Mouse (Mus musculus): ENCODE measurements around the gene Kremen2. TPM values are rescaled to one million over a fixed set of nuclear protein-coding genes. Genes with fewer than 3 reads are reported as not detected.

Gene Kremen2
- total RNA-seq, 2 experiments from 2014 or later = not detected

DNA sequence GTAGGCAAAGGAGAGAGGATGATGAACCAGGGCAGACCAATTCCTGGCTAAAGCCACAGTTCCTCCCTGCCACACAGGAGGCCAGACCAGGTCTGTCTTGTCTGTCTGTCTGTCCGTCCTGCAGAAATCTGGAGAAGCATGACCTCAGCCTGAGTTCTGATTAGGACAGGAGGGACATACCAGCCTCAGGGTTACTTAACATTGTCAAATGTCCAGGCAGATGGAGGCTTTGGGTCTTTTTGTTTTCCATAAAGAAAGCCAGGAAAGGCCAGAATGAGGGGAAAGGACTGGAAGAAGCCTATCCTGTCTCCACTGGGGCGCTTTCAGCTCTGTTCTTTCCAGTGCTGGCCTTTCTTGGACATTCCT lies 6.8 kb downstream of the Kremen2 start:
- ATAC-seq (ENCODE audit: poor library complexity, severe bottlenecking) = no peak

DNA sequence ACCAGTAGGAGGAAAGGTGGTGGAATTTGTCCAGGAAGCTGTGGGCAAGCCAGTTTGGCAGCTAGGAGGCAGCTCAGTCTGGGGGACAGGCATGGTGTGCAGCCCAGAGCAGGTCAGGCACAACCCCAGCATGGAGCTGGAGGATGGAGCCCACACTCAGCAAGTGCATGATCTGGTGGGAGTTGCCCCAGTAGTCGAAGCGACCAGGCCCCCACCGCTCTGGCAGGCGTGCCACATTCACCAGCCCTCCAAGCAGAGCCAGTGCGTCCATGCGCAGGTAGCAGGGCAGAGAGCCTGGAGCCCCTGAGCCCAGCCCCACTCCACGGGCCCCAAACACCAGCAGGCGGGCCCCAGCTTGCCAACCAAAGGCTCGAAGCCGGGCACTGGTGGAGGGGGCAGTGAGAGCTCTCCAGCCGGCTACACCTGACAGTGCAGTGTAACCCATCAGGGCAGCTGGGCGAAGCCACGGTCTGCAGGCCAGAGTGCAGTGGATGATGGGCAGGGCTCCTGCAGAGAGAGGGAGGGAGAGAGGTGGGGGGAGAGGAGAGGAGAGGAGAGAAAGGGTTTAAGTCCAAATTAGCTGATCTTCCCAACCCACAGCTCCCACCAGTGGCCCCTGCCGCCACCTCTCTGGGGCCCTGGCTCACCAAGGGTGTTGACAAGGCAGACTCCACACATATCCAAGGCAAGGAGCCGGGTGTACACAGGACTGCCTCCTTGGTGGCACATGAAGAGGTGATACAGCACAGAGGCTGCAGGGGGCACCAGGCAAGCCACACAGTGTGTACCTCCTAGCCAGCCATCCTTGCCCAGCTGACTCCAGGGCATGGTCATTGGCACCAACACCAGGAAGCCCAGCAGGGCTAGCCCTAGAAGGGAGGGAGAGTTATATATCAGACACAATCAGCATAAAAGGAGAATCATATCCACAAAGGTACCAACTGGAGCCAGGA lies 7.9 kb downstream of the Kremen2 start:
- ATAC-seq (ENCODE audit: poor library complexity, severe bottlenecking) = no peak

DNA sequence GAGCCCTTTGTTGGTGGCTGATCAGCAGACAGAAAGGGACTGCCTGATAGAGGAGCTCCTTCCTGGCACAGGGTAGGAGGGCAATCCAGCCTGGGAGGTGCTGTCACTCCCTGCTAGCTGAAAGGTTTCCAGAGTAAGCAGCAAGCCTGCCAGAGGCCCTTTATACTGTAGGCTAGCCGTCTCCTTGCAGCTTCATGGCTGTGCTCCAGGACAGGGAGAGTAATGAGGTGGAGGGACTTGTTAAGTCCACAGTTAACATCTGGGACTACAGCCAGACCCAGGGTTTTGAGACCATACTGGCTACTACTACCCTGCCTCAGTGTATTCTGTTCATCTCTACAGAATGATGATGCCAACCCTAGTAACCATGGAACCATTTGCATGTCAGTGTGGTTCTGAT lies 11.3 kb downstream of the Kremen2 start:
- ATAC-seq (ENCODE audit: poor library complexity, severe bottlenecking) = no peak

DNA sequence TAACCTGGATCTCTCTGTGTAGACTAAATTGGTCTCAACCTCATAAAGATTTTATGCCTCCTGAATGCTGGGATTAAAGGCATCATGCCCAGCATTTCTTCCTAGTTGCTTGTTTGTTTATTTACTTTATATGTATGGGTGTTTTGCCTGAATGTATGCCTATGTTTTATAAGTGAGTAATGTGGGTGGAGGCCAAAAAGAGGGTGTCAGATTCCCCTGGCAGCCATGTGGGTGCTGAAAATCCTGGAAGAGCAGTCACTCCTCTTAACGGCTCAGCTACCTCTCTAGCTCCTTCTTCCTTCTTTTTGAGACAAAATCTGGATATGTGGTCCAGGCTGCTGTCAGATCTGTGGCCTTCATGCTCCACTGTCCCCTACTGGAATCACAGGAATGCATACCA lies 15.2 kb downstream of the Kremen2 start:
- no peak for ATAC-seq (ENCODE audit: poor library complexity, severe bottlenecking)

DNA sequence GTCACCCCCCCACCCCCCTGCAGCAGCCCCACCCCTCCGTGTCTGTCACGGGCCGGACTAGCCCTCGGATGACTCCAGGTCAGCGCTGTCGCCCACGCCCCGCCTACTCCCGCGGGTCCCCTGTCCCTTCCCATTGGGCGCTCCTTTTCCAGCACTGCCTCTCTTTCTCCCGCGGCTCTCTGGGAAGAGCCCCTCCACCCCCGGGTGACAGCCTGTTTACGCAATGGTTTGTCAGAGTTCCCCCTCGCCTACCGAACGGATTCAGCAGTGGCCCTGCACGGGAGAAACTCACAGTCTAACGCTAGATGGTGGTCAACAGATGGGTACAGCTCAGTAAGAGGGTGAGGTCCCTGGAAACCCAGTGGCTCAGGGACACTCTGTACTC lies 18.9 kb downstream of the Kremen2 start:
- ATAC-seq (ENCODE audit: poor library complexity, severe bottlenecking) = peak; percentile 73

DNA sequence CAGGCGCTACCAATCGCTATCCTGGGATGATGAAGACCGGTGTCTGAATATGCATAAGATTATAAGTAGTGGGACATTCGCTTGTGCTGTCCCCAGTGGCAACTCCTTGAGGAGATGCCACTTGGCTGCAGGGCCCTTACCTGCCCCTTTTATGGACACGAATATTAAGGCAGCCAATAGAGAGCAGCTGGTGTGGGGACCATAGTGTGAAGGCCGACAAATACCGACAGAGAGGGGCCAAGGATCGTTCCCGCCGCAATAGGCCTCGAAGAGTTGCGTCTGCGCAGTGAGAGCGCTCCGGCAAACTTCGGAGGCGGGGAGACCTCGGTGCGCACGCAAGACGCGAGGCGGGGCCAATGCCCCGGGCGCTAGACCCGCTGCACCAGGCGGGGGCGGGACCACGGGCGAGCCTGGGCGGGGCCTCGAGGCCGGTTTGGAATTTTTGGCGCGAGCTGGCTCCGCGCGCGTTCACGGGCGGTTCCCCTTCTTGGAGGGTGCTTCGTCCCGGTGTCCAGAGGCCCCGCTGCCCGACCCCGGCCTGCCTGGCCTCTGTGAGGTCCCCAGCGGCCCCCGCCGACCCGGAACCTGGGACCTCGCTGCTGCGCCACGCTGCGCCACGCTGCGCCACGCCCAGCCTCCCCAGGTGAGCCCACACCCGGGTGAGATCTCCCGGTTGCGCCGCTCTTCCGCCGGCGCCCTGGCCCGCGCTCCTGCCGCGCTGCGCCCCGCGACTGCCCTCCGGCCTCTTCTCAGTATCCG lies 19.5 kb downstream of the Kremen2 start, which contains the start of gene Pkmyt1:
Gene Pkmyt1 (plus strand): TSS at position 338 of the 759 bp plus-strand sequence.
- ATAC-seq (ENCODE audit: poor library complexity, severe bottlenecking) = peak; percentile 95

DNA sequence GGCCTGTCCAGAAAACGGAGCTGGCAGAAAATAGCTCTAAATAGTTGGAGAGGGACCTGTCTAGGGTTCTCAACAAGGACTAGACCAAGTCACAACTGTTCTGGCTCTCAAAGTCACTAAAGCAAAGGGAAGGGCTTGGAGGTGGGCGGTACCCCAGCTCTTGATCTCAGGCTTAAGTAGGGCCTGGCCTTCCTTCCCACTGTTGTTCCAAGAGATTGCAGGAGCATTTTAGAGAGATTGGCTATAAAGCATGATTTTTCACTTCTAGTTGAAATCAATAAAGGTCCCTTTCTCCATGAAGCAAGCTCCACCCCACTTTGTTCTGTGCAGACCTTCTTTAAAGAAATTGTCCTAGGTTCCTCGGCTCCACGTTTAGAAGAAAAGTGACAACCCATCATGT lies 20.2 kb downstream of the Kremen2 start:
- ATAC-seq (ENCODE audit: poor library complexity, severe bottlenecking) = no peak

DNA sequence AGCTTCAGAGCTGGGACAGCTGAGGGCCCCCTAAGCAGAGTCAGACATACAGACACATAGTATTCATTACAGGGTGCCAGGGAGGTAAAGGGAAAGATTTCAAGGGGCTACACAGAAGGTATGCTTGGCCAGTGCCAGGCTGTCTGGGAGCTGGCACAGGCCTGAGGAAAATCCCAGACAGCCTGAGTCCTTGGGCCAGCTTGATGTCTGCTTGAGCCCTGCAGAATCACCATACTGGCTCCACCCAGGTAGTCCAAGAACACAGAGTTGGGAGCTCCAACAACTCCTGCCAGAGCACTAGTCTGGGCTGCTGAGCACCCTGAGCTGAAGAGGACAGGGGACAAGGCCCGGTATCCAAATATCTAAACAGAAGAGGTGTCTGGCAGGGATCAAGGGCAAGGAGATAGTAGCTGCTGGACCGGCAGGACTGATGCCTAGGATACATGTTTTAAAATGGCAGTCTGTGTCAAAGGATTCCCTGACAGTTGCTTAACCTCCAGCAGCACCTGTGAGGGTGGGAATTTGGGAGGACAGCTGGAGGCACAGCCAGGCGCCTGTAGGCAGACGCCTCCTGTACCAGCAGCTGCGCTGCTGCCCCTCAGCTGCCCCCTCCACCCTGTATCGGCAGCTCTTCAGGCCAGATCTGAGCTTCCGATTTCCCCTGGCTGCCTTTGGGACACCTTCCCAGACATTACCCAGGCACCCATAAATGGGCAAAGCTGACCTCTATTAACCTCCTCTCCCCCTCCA lies 23.1 kb downstream of the Kremen2 start, which contains the start of gene 1520401A03Rik:
Gene 1520401A03Rik (minus strand): TSS at position 408 of the 750 bp plus-strand sequence.
- no peak for ATAC-seq (ENCODE audit: poor library complexity, severe bottlenecking)

DNA sequence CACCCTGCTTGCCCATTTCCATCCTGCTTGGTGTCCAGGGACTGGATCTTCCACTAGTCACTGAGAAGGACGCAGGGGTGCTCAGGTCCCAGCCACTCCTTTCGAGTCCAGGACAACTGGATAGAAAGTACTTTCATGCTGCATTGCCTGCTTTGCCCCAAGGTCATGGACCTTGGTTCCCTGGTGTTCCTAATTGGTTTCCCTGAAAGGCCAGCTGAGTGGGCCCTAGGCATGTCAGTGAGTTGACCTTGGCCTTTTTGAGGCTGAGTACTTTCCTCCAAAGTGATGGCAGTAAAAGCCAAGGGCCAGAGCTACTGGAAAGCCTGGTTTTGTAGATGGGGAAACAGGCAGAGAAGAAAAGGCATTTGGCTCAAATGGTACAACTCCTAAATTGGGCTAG lies 23.7 kb downstream of the Kremen2 start:
- ATAC-seq (ENCODE audit: poor library complexity, severe bottlenecking) = no peak

DNA sequence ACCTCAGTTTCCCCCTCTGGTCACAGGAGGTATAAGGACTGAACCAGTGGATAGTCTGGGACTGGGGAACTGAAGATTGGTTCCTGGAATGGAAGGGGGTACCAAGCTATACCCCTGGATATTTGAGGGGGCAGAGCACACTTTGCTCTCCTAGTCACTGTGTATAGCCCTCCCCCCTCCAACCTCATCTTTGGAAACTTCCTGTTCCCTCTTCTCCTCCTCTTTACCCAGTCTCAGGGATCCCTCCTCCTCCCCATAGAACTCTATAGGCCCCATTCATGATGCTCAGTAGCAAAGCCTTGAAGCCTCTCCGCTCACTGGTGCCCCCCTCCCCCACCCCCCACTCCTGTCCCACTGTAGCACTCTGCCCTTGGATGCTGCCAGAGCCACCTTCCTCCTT lies 26.2 kb downstream of the Kremen2 start:
- no peak for ATAC-seq (ENCODE audit: poor library complexity, severe bottlenecking)

DNA sequence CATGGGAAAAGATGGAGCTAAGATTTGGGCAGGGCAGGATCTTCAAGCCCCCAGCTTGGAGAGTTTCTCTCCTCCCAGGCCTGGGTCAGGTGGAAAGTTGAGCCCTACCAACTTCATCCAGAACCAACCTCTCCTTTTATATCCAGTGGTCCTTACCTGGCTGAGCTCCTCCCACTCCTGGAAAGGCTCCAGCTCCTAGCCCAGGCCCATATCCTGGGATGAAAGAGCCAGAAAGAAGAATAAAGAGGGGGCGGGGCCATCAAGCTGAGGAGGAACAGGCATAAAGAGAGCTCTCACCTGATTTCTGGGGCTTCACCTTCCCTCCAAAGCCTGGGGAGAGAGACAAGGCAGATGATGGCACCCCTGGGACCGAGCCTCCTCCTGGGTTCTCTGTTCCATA lies 28.6 kb downstream of the Kremen2 start:
- no peak for ATAC-seq (ENCODE audit: poor library complexity, severe bottlenecking)

DNA sequence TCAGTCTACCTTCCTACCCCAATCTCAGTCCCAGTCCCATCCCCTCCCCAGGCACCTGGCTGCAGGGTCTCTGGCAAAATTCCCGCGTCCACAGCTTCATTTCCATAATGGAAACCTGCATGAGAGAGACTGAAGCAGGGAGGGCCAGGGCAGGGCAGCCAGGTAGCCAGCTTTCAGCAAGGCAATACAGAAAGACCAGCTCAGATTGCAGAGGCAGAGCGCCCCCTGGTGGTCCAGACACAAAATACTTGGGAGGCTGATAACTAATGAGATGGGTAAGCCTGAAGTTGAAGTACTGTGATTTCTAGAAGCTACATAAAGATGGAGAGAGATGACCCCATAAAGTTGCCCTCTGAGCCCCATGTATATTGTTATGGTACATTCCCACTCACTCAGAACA lies 39.4 kb downstream of the Kremen2 start:
- peak; percentile 80 for ATAC-seq (ENCODE audit: poor library complexity, severe bottlenecking)

DNA sequence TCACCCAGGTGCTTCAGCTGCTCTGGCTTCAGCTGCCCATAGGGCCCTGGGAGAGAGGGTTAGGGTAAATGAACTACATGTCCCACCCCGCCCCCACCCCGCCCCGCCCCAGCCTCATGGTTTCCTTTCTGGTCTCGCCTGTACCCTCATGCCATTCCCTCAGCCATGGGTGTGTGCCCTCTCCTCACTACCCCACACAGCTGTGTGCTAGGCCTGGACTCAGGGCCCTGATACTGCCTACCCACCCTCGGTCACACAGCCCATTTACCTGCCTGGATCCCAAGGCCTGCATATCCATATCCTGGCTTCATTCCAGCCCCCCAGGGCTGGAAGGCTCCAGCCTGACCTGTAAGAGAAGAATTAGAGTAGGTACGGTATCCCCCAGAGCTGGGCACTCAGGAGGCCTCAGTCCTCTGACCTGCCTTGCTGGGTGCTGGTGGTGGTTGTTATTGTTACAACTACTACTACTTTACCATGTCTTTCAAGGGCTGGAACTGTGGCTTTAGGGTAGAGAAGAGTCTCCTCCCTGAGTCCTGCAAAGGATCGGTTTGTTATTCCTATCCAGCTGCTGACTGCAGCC lies 40.0 kb downstream of the Kremen2 start:
- ATAC-seq (ENCODE audit: poor library complexity, severe bottlenecking) = no peak

DNA sequence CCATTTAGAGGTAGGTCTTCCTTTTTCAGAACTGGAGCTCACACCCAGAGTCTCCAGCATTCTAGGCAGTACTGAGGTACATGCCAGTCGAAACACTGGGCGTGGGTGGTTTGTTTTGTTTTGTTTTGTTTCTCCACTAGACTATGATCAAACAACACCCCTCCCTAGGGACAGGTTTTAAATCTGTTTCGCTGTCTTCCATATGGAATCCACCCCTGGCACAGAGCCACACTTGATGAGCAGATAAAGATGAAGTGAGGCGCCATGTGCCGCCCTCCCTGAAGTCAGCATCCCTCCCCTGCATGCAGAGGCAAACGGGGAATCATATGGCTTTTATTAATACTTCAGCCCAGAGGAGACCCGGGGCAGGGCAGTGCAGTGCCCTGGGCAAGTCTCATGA lies 40.9 kb downstream of the Kremen2 start:
- ATAC-seq (ENCODE audit: poor library complexity, severe bottlenecking) = no peak

DNA sequence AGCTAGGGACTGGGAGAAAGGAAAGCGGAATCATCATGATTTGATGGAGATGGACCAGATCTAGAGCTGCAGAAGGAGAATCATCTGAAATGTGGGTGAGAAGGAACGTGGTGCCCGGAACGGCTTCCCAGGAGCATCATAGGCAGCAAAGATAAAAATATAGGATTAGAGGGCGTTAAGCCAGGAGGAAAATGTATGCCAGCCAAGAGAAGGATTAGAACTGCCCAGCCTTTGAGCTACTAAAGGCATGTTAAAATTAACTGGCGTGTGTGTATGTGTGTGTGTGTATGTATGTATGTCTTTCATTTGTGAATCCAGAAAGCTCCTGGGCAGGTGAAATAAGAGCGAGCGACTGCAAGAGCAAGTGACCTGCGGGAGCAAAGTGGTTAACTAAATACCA lies 42.3 kb downstream of the Kremen2 start:
- no peak for ATAC-seq (ENCODE audit: poor library complexity, severe bottlenecking)

DNA sequence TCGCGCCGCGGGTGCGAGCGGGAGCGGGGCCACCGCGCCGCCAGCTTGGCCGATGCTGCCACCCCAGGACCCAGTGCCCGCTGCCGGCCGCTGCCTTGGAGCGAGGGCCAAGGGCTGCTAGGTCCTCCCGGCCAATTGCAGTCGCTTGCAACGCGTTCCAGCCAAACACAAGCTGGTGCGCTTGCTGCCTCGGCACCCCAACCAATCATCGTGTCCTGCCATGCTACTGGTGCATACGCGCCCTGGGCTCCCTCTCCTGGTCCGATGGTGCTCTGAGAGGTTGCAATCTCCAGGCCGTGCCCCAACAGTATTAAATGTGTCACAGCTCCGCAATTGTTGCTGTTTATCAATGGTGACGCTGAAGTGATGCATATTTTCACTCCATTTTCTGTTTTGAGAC lies 45.6 kb downstream of the Kremen2 start:
- peak; percentile 98 for ATAC-seq (ENCODE audit: poor library complexity, severe bottlenecking)

DNA sequence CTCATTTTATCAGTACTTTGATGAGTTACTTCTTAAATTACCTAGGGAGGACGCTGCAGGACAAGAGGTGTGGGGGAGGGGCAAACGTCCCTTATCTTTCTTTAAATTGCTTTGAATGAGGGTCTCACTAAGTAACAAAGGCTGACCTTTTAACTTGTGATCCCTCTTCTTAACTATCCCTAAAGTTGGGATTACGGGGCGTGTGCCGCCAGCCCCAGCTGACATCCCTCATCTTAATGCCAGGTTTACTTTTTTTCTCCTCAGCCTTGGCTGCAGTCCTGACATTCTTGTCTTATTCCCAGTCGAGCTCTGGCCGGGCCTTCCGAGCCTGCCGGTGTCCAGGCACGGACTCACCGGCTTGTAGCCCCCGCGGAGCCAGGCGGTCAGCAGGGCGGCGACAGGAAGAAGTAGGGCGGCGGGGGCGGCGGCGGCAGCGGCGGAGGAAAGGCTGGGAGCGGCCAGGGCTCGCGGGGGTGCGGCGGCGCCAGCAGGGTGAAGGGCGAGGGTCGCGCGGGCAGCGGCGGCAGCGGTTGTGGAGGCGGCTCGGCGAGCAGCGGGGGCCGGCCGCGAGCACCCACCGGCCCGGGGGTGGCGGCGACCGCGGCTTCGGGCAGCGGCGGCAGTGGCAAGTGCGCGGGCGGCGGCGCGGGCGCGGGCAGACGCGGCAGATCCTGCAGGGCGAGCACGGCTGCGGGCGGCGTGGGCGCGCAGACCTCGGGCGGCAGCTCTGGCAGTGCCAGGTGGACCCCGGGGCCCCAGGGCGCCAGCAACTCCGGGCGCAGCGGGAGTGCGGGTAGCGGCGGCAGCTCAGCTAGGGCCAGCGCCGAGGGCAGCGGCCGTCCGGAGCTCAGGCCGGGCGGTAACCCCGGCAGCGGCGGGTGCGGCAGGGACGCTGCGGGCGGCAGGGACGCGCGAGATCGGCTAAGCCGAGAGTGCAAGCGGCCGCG lies 46.2 kb downstream of the Kremen2 start:
- no peak; the same call in 1 of the 2 replicates for ATAC-seq (ENCODE audit: poor library complexity, severe bottlenecking)

DNA sequence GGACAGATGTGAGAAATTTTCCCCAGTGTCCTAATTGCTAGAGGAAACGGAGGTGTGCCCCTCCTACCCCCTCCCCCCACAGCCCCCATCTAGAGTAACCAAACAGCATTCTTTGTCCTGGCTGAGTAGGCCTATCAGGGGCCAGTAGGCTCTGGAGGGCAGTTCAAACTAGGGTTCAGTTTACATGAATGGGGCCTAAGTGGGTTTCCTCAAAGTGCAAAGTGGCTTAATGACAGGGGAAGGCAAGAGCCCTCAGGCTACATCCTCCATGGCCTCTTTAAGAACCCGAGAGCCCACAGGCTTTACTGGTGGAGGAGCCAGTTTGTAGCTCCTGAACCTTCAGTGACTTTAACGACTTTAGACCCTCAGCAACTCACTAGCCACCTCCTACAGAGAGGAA lies 49.8 kb downstream of the Kremen2 start:
- no peak for ATAC-seq (ENCODE audit: poor library complexity, severe bottlenecking)

DNA sequence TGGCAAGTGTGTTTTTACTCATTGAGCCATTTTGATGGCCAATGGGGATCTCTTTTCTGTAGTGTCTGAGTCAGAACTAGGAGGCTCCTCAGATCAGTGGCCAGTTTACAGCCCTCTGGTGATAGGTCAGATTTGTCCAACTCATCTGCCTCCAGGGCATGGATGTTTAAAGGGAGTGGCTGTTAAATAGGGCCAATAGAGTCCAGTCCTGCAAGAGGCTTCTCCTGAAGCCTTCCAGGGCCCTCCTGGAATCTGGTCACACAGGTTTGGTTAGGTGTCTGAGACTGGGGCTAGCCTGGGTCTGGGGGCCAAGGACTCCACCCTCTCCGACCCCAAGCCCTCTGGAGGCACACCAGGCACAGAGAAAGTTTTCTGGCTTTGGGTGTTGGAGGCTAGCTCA lies 51.1 kb downstream of the Kremen2 start:
- ATAC-seq (ENCODE audit: poor library complexity, severe bottlenecking) = no peak
